Mouse (Mus musculus): Measurements from ENCODE around the gene Whrn. TPM values are rescaled to one million over a fixed set of nuclear protein-coding genes. Genes with fewer than 3 reads are reported as not detected.

Gene Whrn
- total and polyA plus RNA-seq, 3 experiments, result 29.9 to 33.9 (median 31.4) TPM

DNA sequence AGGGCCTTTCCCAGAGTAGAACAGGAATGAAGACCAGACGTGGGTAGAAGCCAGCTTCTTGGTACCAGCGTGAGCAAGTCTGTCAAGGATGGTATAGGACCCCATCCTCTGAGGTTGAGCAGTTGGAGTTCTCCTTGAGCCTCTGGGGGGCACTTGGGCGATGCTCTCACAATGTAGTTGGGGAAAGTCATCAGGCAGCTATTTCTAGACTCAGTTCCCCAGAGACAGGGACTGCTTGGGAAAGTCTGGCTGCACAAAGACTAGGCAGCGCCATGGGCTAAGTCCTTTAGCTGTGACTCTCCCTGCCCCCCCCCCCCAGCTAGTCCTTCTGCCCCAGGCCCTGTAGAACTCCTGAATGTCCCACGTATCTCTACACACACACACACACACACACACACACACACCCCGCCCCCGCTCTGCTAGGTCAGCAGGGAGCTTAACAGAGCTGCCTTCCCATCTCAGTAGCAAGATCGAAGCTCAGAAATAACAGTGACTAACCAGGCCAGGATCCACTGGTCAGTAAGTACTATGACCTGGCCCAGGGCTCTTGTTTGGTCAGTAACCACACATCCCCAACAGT lies 96.0 kb downstream of the Whrn start:
- DNase-seq, result peak in 1 of 2 experiments; percentile 61
- Histone ChIP-seq H3K9ac (ENCODE audit: low read depth, low read length) (peak overlapping the region; percentile 24; the same call in 1 of the 2 replicates), H3K36me3 (ENCODE audit: control insufficient read depth, insufficient read depth, low read length) (no peaks in the 10 kb centered on the region), H3K4me3 (peak overlapping the region; percentile 20; the same call in 1 of the 2 replicates), H3K27ac (peak overlapping the region; percentile 80), H3K79me2 (replicated peaks; ENCODE audit: control insufficient read depth, insufficient read depth, low read length) (no peaks in the 10 kb centered on the region), H3K27me3 (ENCODE audit: control insufficient read depth, insufficient read depth, low read length) (no peaks in the 10 kb centered on the region), H3K4me1 (ENCODE audit: control insufficient read depth, insufficient read depth, low read length) (peaks cover 22% of the 10 kb centered on the region)
- WGBS, result 53% methylated on average over 8 of the region's 8 CpGs
- intact Hi-C loops (cut with DNase I), result loop anchor here (10.0 kb wide), 1 partner anchor 885 kb away; the partner anchor contains the start of gene Alad
- peak; percentile 39 for TF ChIP-seq CTCF (IDR thresholded peaks at IDR 0.05)
- no peak for TF ChIP-seq POLR2A (IDR thresholded peaks at IDR 0.05; ENCODE audit: insufficient read depth, low read depth, low read length)
- 0 out of 2 replicates have a peak, but pooled peaks have one; percentile 4 for TF ChIP-seq EP300 (IDR thresholded peaks at IDR 0.05; ENCODE audit: insufficient read depth, low read depth, low read length)

DNA sequence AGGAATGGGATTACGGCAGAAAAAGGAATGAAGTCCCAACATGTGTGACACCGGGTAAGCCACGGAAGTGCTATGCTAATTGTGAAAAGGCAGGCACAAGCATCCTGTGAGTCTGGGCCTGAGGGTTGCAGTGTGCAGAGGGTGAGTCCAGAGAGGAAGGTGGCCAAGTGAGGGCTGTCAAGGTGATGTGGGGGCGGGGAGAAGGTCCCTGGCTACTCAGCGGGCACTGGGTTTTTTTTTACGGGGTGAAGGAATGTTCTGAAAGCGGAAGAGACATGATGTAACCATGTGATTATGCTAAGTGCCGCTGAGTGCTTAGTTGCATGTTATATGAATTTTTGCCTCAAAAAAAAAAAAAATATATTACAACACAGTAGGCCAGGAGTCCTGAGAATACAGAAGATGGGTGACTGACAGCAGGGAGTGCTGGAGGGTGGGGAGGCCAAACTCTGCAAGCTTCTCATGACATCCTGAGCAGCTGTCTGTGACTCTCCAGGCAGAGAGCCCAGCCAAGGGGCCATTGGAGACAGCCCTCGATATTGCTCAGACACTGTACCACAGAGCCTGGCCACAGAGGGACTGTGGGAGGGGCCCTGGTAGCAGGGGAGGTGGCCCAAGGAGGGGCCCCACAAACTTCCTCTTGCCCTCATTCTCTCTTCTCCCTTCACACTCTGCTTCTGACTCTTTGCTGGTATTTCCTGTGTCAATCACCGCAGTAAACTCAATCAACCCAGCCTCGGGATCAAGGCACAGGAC lies 96.8 kb downstream of the Whrn start:
- Histone ChIP-seq H3K9ac (ENCODE audit: low read depth, low read length) (peak overlapping the region; percentile 4; the same call in 1 of the 2 replicates), H3K79me2 (replicated peaks; ENCODE audit: control insufficient read depth, insufficient read depth, low read length) (no peaks in the 10 kb centered on the region), H3K36me3 (ENCODE audit: control insufficient read depth, insufficient read depth, low read length) (no peaks in the 10 kb centered on the region), H3K4me3 (peak overlapping the region; percentile 20; the same call in 1 of the 2 replicates), H3K27ac (peak overlapping the region; percentile 80), H3K4me1 (ENCODE audit: control insufficient read depth, insufficient read depth, low read length) (peaks cover 19% of the 10 kb centered on the region), H3K27me3 (ENCODE audit: control insufficient read depth, insufficient read depth, low read length) (no peaks in the 10 kb centered on the region)
- no peak for TF ChIP-seq EP300 (IDR thresholded peaks at IDR 0.05; ENCODE audit: insufficient read depth, low read depth, low read length)
- no peak for TF ChIP-seq CTCF (IDR thresholded peaks at IDR 0.05)
- TF ChIP-seq POLR2A (IDR thresholded peaks at IDR 0.05; ENCODE audit: insufficient read depth, low read depth, low read length), result no peak
- WGBS, result 32% methylated on average over 11 of the region's 11 CpGs
- DNase-seq, result peak; percentile 61 to 79
- intact Hi-C loops (cut with DNase I), result no loop called here

DNA sequence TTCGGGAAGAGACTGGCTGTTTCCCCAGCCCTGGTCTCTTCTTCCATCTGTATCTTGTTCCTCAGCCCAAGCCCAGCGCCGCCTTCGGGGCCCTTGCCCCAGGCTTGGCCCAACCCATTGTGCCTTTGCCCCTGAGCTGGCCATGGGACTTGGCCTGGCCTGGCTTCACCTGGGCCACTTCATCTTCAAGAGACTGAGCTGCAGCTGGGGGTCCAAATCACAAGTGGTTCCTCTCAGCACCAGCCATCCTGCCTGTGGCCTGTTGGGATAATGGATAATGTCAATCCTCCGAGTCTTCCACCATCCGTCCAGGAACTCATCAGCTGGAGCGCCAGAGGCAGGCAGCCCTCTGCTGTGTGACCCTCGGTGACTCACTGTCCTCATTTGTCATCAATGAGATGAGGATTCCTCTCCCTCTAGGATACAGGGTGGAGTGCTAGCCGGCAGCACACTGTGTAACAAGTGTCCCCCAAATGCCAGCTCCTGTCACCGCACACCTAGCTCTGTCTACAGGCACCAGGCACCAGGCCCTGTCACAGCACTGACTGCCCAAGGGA lies 97.7 kb downstream of the Whrn start:
- intact Hi-C loops (cut with DNase I), result no loop called here
- no peaks in the 10 kb centered on the region for H3K79me2 ChIP-seq (replicated peaks; ENCODE audit: control insufficient read depth, insufficient read depth, low read length)
- H3K4me1 ChIP-seq (ENCODE audit: control insufficient read depth, insufficient read depth, low read length), result peaks cover 17% of the 10 kb centered on the region
- H3K4me3 ChIP-seq, result no peak overlapping the region
- DNase-seq, result no peak
- no peaks in the 10 kb centered on the region for H3K27me3 ChIP-seq (ENCODE audit: control insufficient read depth, insufficient read depth, low read length)
- H3K36me3 ChIP-seq (ENCODE audit: control insufficient read depth, insufficient read depth, low read length), result no peaks in the 10 kb centered on the region
- no peak overlapping the region for H3K9ac ChIP-seq (ENCODE audit: low read depth, low read length)
- no peak overlapping the region; the same call in 1 of the 2 replicates for H3K27ac ChIP-seq
- WGBS, result 86% methylated on average over 10 of the region's 10 CpGs
- TF ChIP-seq POLR2A (IDR thresholded peaks at IDR 0.05; ENCODE audit: insufficient read depth, low read depth, low read length) (no peak), CTCF (IDR thresholded peaks at IDR 0.05) (no peak), EP300 (IDR thresholded peaks at IDR 0.05; ENCODE audit: insufficient read depth, low read depth, low read length) (no peak)

DNA sequence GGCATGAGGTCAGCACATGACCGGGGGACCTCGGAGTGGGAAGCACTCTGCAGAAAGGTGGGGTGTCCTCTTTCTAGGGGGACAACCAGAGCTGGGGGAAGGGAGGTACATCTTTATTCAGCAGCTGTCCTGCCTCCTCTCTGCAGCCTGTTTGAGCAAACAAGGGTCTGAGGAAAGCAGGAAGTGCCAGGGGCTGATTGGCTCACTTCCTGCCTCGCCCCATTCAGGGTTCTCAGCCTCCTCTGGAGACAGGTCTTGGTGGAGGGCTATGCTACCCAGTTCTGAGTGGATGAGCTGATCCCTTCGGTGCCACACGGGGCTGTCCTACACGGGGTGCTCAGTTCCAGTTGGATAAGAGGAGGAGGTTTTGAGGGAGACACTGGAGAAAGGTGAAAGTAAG lies 104.5 kb downstream of the Whrn start:
- DNase-seq, result peak in 1 of 2 experiments; percentile 31
- intact Hi-C loops (cut with DNase I), result no loop called here
- Histone ChIP-seq H3K9ac (ENCODE audit: low read depth, low read length) (no peak overlapping the region), H3K27me3 (ENCODE audit: control insufficient read depth, insufficient read depth, low read length) (no peaks in the 10 kb centered on the region), H3K27ac (no peak overlapping the region), H3K4me1 (ENCODE audit: control insufficient read depth, insufficient read depth, low read length) (peaks cover 3% of the 10 kb centered on the region; the same call in 1 of the 2 replicates), H3K79me2 (replicated peaks; ENCODE audit: control insufficient read depth, insufficient read depth, low read length) (no peaks in the 10 kb centered on the region), H3K36me3 (ENCODE audit: control insufficient read depth, insufficient read depth, low read length) (no peaks in the 10 kb centered on the region), H3K4me3 (no peak overlapping the region)
- no peak for TF ChIP-seq CTCF (IDR thresholded peaks at IDR 0.05)
- 66% methylated on average over 6 of the region's 6 CpGs for WGBS

DNA sequence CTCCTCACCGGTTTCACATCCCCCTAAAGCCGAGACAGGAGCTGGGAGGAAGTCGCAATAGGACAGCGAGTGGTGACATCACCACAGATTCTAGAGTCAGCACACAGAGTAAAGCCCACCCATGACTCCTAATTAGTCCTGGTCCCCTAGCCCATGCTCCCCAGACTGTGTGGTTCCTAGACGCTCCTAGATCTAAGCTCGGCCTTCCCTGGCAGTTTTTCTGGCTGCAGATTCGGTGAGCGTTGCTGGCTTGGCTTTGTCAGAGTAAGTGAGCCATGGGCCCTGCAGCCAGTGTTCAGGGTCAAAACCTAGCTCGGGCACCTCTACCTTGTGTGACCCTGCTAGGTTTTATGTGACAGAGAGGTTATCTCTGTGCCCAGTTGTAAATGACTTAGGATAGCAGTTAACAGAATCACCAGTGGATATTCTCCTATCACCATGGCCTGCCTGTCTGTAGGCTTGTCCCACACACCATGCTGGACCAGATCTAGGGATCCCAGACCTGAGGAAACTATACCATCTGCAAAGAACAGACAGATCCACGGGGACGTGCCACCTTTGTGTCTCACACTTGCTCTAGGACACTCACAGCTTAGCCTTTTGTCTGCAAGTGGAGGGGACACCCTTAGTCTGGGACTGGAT lies 105.8 kb downstream of the Whrn start:
- intact Hi-C loops (cut with DNase I), result no loop called here
- no peak overlapping the region for H3K27ac ChIP-seq
- H3K79me2 ChIP-seq (replicated peaks; ENCODE audit: control insufficient read depth, insufficient read depth, low read length), result no peaks in the 10 kb centered on the region
- H3K36me3 ChIP-seq (ENCODE audit: control insufficient read depth, insufficient read depth, low read length), result no peaks in the 10 kb centered on the region
- no peak for TF ChIP-seq EP300 (IDR thresholded peaks at IDR 0.05; ENCODE audit: insufficient read depth, low read depth, low read length)
- no peak for TF ChIP-seq POLR2A (IDR thresholded peaks at IDR 0.05; ENCODE audit: insufficient read depth, low read depth, low read length)
- no peak for TF ChIP-seq CTCF (IDR thresholded peaks at IDR 0.05)
- no peak overlapping the region for H3K4me3 ChIP-seq
- no peak overlapping the region for H3K9ac ChIP-seq (ENCODE audit: low read depth, low read length)
- DNase-seq, result peak in 1 of 2 experiments; percentile 25
- peaks cover 3% of the 10 kb centered on the region; the same call in 1 of the 2 replicates for H3K4me1 ChIP-seq (ENCODE audit: control insufficient read depth, insufficient read depth, low read length)
- no peaks in the 10 kb centered on the region for H3K27me3 ChIP-seq (ENCODE audit: control insufficient read depth, insufficient read depth, low read length)
- 77% methylated on average over 11 of the region's 11 CpGs for WGBS

Measured in heart, adult 2 months (tissue).